Mouse (Mus musculus): ENCODE data around the gene Ephb4.

- TF ChIP-seq POLR2A (IDR thresholded peaks at IDR 0.05; ENCODE audit: borderline replicate concordance, control insufficient read depth, low read depth, low read length) (no peak), CTCF (IDR thresholded peaks at IDR 0.05; ENCODE audit: control insufficient read depth, insufficient read depth, low read length) (no peak)
Observed at GRCm38 (mm10) chr5:137373371-137373950, 23.6 kb downstream of the Ephb4 start.
